In the genomic region with DNA sequence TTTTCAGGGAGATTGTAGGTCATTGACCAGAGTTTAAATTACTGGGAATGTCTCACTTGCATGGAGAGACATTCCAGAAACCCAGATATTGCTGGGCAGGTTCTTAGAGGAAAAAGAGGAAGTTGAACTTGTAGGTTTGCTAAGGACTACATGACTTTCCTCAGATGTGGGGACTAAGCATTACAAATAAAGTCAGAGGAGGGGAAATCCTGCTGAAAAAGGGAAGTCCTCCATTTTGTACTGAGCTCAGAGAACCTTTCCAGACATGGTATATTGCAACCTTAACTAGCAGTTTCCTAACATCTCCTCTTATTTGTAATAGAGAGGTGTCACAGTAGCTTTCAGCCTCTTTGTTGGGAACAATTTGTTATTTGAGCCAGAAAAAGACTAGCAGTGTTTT, we compare ENCODE assay signal across 26 mouse cellular contexts.
A peak's percentile ranks its signal among the peaks of the same experiment; 100 is the strongest.
DNase-seq lines count a peak whose midpoint lies in the region; ATAC-seq and TF ChIP-seq lines count a peak whose summit lies in the region.
"Had no signal": no experiment of that assay in that cellular context is flagged by ENCODE, and none has a peak within 500 bp of the region (broad histone marks: within the 10 kb centered on the region; RNA-seq: fewer than 3 reads in every experiment).

No protein-coding gene starts in this region.

- H3K27ac ChIP-seq in MEL (ENCODE audit: control insufficient read depth, low read depth, low read length) = no peak overlapping the region
- H3K27ac ChIP-seq: embryonic facial prominence, embryonic 10.5 days; embryonic facial prominence, embryonic 13.5 days; forebrain, embryonic 12.5 days; hindbrain, embryonic 10.5 days; hindbrain, embryonic 13.5 days had no signal

- DNase-seq in 416B (ENCODE audit: low read depth) (peak; percentile 13), MEL (ENCODE audit: low read depth, low spot score) (peak; percentile 2), MN1 (ENCODE audit: low spot score) (no peak)
- no peak for DNase-seq in retina, embryonic 14.5 days (ENCODE audit: low spot score)
- DNase-seq: adrenal gland, postnatal 10 days; cerebellum, adult 11 months; cerebellum, adult 2 months; cerebellum, adult 9-11 months; cerebellum, postnatal 25 days; embryo, embryonic 11 days; gastrocnemius, postnatal 10 days; gastrocnemius, postnatal 36 days; heart, adult 11 months had no signal

- ATAC-seq in granulocyte monocyte progenitor cell, adult 5-6 weeks (replicated peaks; ENCODE audit: poor library complexity, severe bottlenecking) = peak; percentile 96
- peak; percentile 91 for ATAC-seq in megakaryocyte progenitor cell, adult 5-6 weeks (replicated peaks; ENCODE audit: poor library complexity)
- ATAC-seq in inflammation-experienced regulatory T-cells, adult 6 months = no peak
- ATAC-seq: forebrain, embryonic 16.5 days; hindbrain, embryonic 16.5 days; intestine, embryonic 16.5 days; Patski had no signal

- H3K9me3 ChIP-seq in MEL (replicated peaks; ENCODE audit: insufficient read depth, low read length) = no peaks in the 10 kb centered on the region
- H3K9me3 ChIP-seq: embryonic facial prominence, embryonic 13.5 days; forebrain, embryonic 12.5 days; hindbrain, embryonic 10.5 days; hindbrain, embryonic 13.5 days had no signal

- H3K4me1 ChIP-seq in MEL (ENCODE audit: control insufficient read depth in 1 of 2, insufficient read depth in 2 of 2, low read length in 2 of 2) = no peaks in the 10 kb centered on the region
- H3K4me1 ChIP-seq: embryonic facial prominence, embryonic 10.5 days; embryonic facial prominence, embryonic 13.5 days; forebrain, embryonic 12.5 days; hindbrain, embryonic 10.5 days; hindbrain, embryonic 13.5 days had no signal

- TF ChIP-seq EP300 in MEL (IDR thresholded peaks at IDR 0.05; ENCODE audit: low read depth in 1 of 2, low read length in 2 of 2) = no peak

- no peak for TF ChIP-seq RAD21 in MEL (IDR thresholded peaks at IDR 0.05; ENCODE audit: low read depth, low read length)

- H3K79me2 ChIP-seq in MEL (ENCODE audit: control insufficient read depth, insufficient read depth, low read length, poor library complexity) = no peaks in the 10 kb centered on the region

- TF ChIP-seq POLR2A in MEL (IDR thresholded peaks at IDR 0.05; ENCODE audit: control insufficient read depth in 1 of 2, insufficient read depth in 1 of 2, low read depth in 1 of 2, low read length in 2 of 2, poor library complexity in 1 of 2) = no peak

- no peak overlapping the region for H3K4me3 ChIP-seq in MEL (ENCODE audit: control insufficient read depth in 1 of 2, insufficient read depth in 1 of 2, low read depth in 2 of 2, low read length in 2 of 2)
- H3K4me3 ChIP-seq: embryonic facial prominence, embryonic 10.5 days; embryonic facial prominence, embryonic 13.5 days; erythroblast, embryonic 14.5 days; forebrain, embryonic 12.5 days; hindbrain, embryonic 10.5 days; hindbrain, embryonic 13.5 days had no signal

- TF ChIP-seq CTCF in MEL (IDR thresholded peaks at IDR 0.05 in 2 of 3, conservative IDR thresholded peaks at IDR 0.05 in 1 of 3; ENCODE audit: control insufficient read depth in 1 of 3, insufficient read depth in 1 of 3, low read depth in 2 of 3, low read length in 3 of 3, poor library complexity in 1 of 3, severe bottlenecking in 1 of 3) = no peak

- no peak overlapping the region for H3K9ac ChIP-seq in MEL (ENCODE audit: control insufficient read depth, low read depth, low read length, poor library complexity, severe bottlenecking)
- H3K9ac ChIP-seq: embryonic facial prominence, embryonic 13.5 days; forebrain, embryonic 12.5 days; hindbrain, embryonic 13.5 days had no signal

- H3K36me3 ChIP-seq in MEL (ENCODE audit: control insufficient read depth in 1 of 2, insufficient read depth in 2 of 2, low read length in 2 of 2) = no peaks in the 10 kb centered on the region
- H3K36me3 ChIP-seq: embryonic facial prominence, embryonic 10.5 days; embryonic facial prominence, embryonic 13.5 days; forebrain, embryonic 12.5 days; hindbrain, embryonic 10.5 days; hindbrain, embryonic 13.5 days had no signal

- H3K27me3 ChIP-seq in MEL (ENCODE audit: control insufficient read depth in 1 of 2, insufficient read depth in 2 of 2, low read length in 2 of 2) = no peaks in the 10 kb centered on the region
- H3K27me3 ChIP-seq: embryonic facial prominence, embryonic 13.5 days; forebrain, embryonic 12.5 days; hindbrain, embryonic 13.5 days; Patski had no signal

TF ChIP-seq in MEL, 35 proteins besides CTCF, POLR2A, EP300 and RAD21:
- no peak for TF ChIP-seq ETS1 (IDR thresholded peaks at IDR 0.05; ENCODE audit: low read depth, low read length)
- no peak for TF ChIP-seq ZNF384 (IDR thresholded peaks at IDR 0.05; ENCODE audit: low read depth, low read length)
- no peak for TF ChIP-seq CHD2 (IDR thresholded peaks at IDR 0.05; ENCODE audit: low read length)
- no peak for TF ChIP-seq TAL1 (IDR thresholded peaks at IDR 0.05; ENCODE audit: low read length)
- TF ChIP-seq POLR2AphosphoS5 (IDR thresholded peaks at IDR 0.05; ENCODE audit: borderline replicate concordance, low read depth, low read length) = no peak
- no peak for TF ChIP-seq BHLHE40 (IDR thresholded peaks at IDR 0.05; ENCODE audit: borderline replicate concordance, low read depth, low read length)
- TF ChIP-seq SIN3A (IDR thresholded peaks at IDR 0.05; ENCODE audit: low read length) = no peak
- no peak for TF ChIP-seq UBTF (IDR thresholded peaks at IDR 0.05; ENCODE audit: borderline replicate concordance, insufficient read depth, low read depth, low read length)
- TF ChIP-seq MAZ (IDR thresholded peaks at IDR 0.05; ENCODE audit: low read depth, low read length) = no peak
TF ChIP-seq in MEL: peak in this region for 0.

Comparison
In these comparisons a context has a peak if more than half of its experiments do, and no peak if none do; other contexts are left out.
1. DNase-seq: peak in 416B (single experiment) and MEL (single experiment); none in MN1 (single experiment) and retina, embryonic 14.5 days (single experiment).